Mouse (Mus musculus) spleen, postnatal 14 days (tissue): Measurements from ENCODE around the gene Herc4.

Experiments
- DNase-seq, 2 experiments: peaks; one replicate each; pipeline ENCODE4 v3.0.0; 2021 to 2022; ENCODE audit warnings: low spot score in 2 of 2

The Herc4 gene

GRCm38 (mm10) chr10:63243493-63244054 is at the start of gene Herc4:
TSS of gene Herc4 (plus strand) at chr10:63243810.
- DNase-seq: peak; percentile 94 to 97

DNA sequence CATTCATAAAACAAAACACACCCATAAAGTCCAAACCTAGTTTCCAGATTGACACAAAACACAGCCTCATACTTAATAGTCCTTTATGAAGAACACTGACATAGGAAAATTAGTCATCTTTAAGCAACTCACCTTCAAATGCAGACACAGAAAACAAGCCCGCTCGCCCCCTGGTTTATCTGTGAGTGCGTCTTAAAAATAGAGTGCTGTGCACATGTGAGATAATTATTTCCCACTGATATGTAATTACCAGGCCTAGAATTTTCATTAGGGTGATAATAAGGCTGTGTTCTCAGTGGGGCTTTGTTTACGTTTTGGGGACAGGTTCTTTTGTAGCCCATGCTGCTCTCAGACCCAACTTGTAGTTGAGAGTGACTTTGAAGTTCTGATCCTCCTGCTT is 44.6 kb upstream of the Herc4 start:
- DNase-seq: no peak

- DNase-seq: no peak
Measured at GRCm38 (mm10) chr10:63201534-63201933, 42.1 kb upstream of the Herc4 start.

DNA sequence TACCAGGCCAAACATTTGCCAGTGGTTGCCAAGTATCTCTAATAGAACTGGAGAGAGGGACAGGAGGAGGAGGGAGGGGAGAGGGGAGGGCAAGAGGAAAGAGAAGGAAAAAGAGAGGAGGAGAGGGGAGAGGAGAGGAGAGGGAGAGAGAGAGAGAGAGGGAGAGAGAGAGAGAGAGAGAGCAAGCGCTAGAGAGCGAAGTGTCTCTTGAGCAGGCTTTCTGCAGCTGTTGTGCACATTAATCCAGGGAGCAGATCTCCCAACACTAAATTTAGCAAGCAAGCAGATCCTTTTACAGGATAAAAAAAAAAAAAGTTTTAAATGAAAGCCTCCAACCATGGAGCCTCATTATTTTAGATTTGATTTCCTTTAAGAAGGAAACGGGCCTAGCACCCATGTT is 40.6 kb upstream of the Herc4 start:
- DNase-seq: no peak

GRCm38 (mm10) chr10:63203728-63204127 is 39.9 kb upstream of the Herc4 start, which contains the start of gene Mypn:
TSS of gene Mypn (minus strand) at chr10:63203952.
- DNase-seq: no peak

DNA sequence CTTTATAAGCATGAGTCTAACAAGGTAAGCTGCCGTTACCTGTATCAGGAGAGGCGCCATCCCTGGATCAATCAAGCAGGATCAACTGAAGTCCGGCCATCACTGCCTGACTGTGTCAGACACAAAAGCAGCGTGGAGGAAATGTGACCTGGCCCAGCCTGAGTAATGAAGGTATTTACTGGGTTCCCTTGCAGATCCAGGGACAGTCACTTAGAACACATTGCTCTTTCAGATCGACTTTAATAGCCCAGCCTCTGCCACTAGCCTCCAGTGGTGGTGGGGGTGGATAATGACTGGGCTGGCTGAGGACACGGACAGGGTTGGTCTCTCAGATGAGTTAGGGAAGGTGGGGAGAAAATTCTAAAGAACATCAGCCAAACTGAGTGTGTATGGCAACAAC is 34.7 kb upstream of the Herc4 start:
- DNase-seq: no peak

- no peak for DNase-seq
Measured at GRCm38 (mm10) chr10:63221081-63221783, 22.4 kb upstream of the Herc4 start.

DNA sequence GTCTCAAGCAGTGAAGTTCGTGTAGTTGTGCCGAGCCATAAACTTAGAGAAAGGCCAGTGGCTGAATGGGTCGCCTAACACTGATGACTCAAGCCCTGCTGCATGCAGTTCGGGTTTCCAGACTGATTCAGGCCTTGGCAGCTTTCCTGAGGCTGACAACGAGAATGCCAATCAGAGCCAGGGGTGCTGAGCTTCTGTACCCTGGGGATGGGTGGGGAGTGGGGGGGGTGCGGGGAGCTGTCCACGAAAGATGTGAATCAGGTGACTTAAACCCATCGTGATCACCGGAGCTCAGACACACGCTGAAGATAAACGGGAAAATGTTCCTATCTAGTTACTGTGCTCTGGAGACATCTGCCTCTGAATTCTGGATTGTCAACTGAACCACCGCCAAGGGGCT is 19.3 kb upstream of the Herc4 start:
- no peak for DNase-seq

- no peak for DNase-seq
Measured at GRCm38 (mm10) chr10:63230266-63230665, 13.3 kb upstream of the Herc4 start.

DNA sequence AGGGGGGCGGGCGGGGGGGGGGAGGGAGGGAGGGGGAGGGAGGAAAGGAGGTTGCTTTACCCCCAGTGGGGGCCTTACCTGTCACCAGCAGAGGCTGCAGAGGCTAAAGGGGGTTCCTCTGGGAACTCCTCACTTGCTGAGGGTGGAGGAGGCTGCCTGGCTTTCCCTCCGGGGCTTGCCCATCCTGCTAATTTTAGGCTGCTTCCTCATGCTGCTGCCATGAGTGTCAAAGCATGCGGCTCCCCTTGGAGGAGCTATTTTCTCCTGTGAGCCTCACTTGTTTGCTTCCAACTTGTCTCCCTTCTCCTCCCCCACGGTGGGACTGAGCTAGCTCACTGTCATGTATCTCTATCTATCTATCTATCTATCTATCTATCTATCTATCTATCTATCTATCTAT is 12.8 kb upstream of the Herc4 start:
- no peak for DNase-seq

GRCm38 (mm10) chr10:63231630-63232029 is 12.0 kb upstream of the Herc4 start:
- DNase-seq: no peak

GRCm38 (mm10) chr10:63234133-63234532 is 9.5 kb upstream of the Herc4 start:
- no peak for DNase-seq

DNA sequence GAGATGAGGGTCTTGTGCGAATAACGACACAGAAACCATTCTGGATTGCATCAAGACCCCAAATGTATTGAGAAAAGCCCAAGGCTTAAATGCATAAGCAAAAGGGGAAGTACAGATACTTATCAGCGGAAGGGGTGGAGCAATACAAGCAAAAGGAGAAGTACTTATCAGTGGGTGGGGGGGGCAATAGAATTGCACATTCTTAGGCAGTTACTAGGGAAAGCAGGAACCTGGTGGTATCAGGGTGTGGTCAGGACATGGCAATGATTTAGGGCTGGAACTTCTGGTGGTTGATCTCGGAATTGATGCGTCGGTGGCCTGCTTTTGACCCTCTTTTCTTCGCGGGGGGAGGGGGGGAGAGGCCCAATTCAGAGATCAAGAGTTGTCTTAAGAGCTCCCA is 7.7 kb upstream of the Herc4 start:
- DNase-seq: no peak

DNA sequence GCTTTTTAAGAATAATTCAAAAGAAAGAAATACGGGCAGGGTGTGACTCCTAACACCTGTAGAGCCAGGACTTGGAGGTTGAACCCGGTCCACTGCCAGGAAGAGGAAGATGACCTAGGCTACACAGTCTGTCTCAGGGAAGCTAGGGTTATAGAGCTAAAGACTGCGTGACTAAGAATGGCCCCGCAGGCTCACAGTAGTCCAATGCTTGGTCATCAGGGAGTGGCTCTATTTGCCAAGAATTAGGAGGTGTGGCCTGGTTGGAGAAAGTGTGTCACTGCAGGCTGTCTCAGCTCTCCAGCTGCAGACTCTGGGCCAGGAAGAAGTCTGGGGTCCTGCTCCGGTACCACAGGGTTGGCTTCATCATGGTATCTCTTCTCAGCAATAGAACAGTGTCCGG is 6.9 kb upstream of the Herc4 start:
- DNase-seq: no peak

- DNase-seq: no peak
Measured at GRCm38 (mm10) chr10:63237206-63237605, 6.4 kb upstream of the Herc4 start.

GRCm38 (mm10) chr10:63238090-63238489 is 5.5 kb upstream of the Herc4 start:
- no peak for DNase-seq

GRCm38 (mm10) chr10:63239848-63240247 is 3.8 kb upstream of the Herc4 start:
- DNase-seq: no peak

- no peak for DNase-seq
Measured at GRCm38 (mm10) chr10:63240868-63241271, 2.7 kb upstream of the Herc4 start.

DNA sequence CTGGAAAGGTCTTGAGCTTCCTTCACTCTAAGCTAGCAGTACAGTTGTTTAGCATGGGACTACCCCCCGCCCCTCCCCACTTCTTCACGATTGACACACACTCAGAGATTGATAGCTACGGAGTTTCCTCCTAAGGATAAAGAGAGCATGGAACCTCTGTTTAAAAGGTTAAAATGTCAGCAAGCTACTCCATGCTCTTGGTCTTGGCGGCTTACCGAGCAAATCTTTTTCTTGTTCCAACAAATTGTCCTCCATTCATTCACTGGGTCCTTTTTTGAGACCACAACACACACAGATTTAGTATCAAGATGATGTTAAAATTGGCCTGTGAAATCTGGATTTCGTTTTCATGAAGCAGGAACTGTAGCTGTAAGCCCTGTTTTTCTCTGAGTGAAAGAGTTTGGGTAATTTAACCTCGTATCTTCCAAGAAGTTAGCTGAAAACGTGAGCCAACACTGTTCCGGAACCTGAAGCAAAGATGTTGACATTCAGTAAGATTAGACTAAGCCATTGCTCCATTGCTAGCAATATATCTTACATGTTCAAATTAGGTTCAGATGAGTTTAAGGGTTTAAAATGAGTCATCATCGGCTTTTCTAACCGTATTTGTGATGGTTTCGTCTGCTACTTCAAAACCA is 693 bp upstream of the Herc4 start:
- no peak for DNase-seq

GRCm38 (mm10) chr10:63244055-63244671 is 553 bp downstream of the Herc4 start:
- DNase-seq: peak in 1 of 2 experiments; percentile 43

DNA sequence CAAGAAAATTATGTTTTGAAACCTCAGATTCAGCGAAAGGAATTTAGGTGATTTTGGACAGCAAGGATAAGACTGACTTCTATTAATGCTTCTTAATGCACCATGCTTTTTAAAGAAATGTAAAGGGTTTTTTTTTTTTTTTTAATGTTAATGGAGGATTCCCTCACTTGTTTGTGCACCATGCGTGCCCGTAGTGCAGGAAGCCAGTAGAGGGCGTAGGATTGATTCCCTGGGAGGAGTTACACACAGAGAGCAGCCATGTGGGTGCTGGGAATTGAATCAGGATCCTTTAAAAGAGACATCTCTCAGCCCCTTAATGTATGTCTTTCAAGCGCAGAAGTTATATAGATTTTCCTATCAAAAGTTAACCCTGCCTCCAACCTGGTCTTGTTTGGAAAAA is 1.1 kb downstream of the Herc4 start:
- DNase-seq: peak in 1 of 2 experiments; percentile 36

- DNase-seq: no peak
Measured at GRCm38 (mm10) chr10:63245846-63246245, 2.2 kb downstream of the Herc4 start.

GRCm38 (mm10) chr10:63247457-63247856 is 3.8 kb downstream of the Herc4 start:
- no peak for DNase-seq
